24 mouse cellular contexts compared by ENCODE assay signal in the genomic region with DNA sequence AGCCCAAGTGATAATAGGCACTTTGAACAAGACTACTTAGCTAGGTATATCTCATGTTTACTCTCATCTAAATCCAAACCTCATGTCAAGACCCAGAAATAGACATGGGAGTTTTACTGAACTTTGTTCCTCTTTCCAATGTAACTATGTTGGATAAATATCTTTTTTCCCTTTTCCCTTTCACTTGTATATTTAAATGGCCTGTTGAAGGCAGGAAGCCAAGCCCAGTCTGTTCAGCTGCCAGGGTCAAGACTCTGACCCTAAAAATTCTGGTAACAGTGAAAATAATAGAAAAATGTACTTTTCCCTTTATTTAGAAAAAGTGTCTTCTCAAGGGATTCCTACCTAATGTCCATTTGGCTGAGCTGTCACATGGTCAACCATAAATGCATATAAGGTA.
"Had no signal": no experiment of that assay in that cellular context is flagged by ENCODE, and none has a peak within 500 bp of the region (broad histone marks: within the 10 kb centered on the region; RNA-seq: fewer than 3 reads in every experiment).

No protein-coding gene starts in this region.

- H3K27ac ChIP-seq: gastrocnemius, adult 2 months; heart, embryonic 10.5 days; hindbrain, embryonic 10.5 days; hindbrain, embryonic 12.5 days; hindbrain, embryonic 14.5 days; intestine, embryonic 15.5 days; layer of hippocampus, adult 2 months; left cerebral cortex, adult 2 months; limb, embryonic 10.5 days; limb, embryonic 12.5 days had no signal

- H3K36me3 ChIP-seq: heart, embryonic 10.5 days; heart, embryonic 12.5 days; hindbrain, embryonic 10.5 days; hindbrain, embryonic 12.5 days; intestine, embryonic 15.5 days; limb, embryonic 10.5 days; limb, embryonic 12.5 days had no signal

- DNase-seq: gastrocnemius, adult 2 months; gastrocnemius, postnatal 10 days; gastrocnemius, postnatal 25 days; heart, adult 18-20 months; heart, postnatal 10 days; heart, postnatal 4 days; kidney, adult 18-20 months; kidney, adult 8-10 months; kidney, postnatal 10 days; kidney, postnatal 25 days; kidney, postnatal 4 days had no signal

- H3K9me3 ChIP-seq: heart, embryonic 10.5 days; heart, embryonic 12.5 days; hindbrain, embryonic 10.5 days; hindbrain, embryonic 12.5 days; intestine, embryonic 15.5 days; limb, embryonic 10.5 days; limb, embryonic 12.5 days had no signal

- H3K4me1 ChIP-seq: heart, embryonic 10.5 days; heart, embryonic 12.5 days; hindbrain, embryonic 10.5 days; hindbrain, embryonic 12.5 days; intestine, embryonic 15.5 days; limb, embryonic 10.5 days; limb, embryonic 12.5 days had no signal

- H3K9ac ChIP-seq: heart, embryonic 12.5 days; hindbrain, embryonic 12.5 days; hindbrain, embryonic 14.5 days; intestine, embryonic 15.5 days; limb, embryonic 12.5 days had no signal

- H3K27me3 ChIP-seq: heart, embryonic 12.5 days; hindbrain, embryonic 12.5 days; intestine, embryonic 15.5 days; limb, embryonic 12.5 days had no signal

- H3K4me3 ChIP-seq: gastrocnemius, adult 2 months; heart, embryonic 10.5 days; heart, embryonic 12.5 days; hindbrain, embryonic 10.5 days; hindbrain, embryonic 12.5 days; intestine, embryonic 15.5 days; layer of hippocampus, adult 2 months; left cerebral cortex, adult 2 months; limb, embryonic 10.5 days; limb, embryonic 12.5 days had no signal

- ATAC-seq: hindbrain, embryonic 16.5 days; inflammation-experienced regulatory T-cells, adult 6 months; intestine, embryonic 15.5 days; intestine, postnatal 0 days had no signal

- H3K4me2 ChIP-seq: heart, embryonic 12.5 days; hindbrain, embryonic 12.5 days; hindbrain, embryonic 14.5 days; intestine, embryonic 15.5 days; limb, embryonic 12.5 days had no signal
